Mouse (Mus musculus): Measurements from ENCODE around the gene Xpr1.

Xpr1 gene

DNA sequence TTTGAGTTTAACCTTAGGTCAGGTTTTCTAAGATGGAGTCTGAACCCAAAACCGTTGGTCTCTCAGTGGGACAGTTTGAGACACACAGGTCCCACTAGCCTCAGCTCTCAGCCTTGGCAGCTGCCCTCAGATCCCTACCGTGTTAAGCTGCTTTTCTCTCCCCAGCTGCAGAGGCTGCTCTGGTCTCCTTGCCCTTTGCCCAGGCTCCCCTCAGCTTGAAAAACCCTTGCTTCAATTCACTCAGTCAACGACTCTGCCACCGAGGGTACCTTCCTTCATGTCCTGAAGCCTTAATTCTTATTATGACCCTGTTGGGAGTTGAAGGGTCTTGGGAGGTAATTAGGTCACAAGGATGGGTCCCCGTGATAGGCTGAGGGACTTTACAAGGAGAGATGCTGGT, 167.3 kb downstream of the Xpr1 start:
- DNase-seq, result no peak

DNA sequence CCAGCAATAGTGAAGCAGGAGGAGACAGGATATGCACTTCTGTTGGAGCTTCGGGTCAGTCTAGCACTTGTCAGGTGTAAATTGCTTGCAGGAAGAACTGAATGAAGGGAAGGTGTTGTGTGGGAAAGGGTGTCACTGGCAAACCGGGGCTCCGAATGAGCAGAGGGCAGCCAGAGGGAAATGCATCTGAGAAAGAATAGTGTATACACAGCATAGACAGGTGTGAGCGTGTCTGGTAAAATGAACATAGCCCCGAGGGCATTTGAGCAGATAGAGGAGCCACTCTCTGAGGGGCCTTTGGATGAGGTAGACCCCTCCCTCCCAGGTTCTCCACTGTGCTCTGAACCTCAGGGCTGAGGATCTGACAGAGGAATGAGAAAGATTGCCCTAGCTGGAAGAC, 169.2 kb downstream of the Xpr1 start:
- no peak for DNase-seq

DNA sequence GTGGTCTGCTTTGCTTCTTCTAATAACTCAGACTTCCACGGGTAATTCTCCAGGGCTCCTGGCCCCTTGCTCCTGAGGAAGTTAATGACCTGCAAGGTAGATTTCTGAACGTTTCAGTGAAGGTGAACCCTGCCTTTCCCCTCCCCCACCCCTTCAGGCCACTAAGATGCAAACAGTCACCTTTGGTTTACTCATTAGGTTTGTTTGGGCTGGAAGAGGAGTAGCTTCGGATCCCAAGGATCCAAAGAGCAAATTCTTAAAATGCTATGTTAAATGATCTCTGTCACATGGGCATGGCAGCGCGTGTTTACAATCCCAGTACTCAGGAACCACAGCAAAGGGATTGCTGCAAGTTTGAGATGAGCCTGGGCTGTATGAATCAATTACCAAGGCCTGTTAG, 169.8 kb downstream of the Xpr1 start:
- DNase-seq, result no peak

GRCm38 (mm10) chr1:155245516-155245915, 171.7 kb downstream of the Xpr1 start:
- no peak for DNase-seq

DNA sequence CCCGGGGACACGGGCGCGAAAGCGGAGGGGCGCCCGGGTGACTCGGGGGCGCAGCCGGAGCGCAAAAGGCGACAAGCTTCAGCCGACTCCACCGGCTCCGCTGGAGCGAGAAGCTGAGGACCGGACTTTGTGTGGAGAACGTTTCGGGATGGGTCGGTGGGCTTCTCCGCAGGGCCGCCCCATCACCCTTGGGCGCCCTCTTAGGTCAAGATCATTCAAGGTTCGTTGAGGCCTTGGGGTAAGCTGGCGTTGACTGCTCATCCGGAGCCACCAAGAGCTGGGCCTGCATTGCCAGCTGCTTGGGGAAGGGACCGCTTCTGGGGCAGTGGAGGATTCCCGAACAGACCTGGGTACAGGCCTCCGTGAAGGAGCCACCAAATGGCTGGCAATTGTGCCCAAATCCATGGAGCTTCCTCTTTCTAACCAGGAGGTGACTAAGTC, 172.4 kb downstream of the Xpr1 start:
- no peak for DNase-seq

DNA sequence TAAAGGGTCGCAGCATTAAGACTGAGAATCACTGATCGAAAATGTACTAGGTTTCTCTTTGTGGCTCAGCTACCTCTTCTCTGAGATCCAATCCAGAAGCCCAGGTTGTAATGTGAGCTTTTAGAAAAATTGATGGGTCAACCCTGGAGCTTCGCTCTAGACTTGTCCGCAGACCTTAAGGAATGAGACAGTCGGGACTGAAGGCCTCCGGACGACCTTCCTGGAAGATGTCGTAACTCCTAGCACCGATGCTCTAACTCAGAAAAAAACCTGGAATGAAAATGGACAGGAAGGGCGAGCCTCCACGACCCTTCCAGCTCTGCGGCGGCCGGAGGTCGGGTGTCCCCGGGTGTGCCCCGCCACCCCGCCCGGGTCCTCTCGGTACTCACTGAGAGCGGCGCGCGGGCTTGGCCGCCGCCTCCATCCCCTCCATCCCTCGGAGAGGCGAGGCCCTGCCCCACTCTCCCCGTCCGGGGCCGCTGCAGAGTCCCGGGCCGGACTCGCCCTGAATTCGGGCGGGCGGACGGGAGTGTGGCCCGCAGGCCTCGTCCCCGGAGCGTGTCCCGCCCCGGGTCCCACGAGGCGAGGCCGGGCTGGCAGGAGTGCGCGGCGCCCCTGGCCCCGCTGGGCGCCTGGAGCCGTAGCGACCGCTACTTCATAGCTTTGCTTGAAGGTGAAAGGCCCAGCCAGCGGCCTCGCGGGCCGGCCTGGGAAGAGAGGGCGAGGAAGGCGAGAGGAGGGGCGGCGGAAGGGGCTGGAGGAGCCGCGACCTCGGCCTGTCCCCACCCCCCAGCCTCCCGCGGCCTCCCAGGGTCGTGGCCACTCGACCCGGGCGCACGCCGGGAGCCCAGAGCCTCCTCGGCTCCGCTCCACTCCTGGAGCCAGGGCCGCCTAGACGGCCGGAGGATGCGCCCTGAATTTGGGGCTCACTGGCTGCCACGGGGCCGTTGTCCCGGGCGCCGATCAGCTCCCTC, 173.1 kb downstream of the Xpr1 start, which contains the start of gene BC034090:
TSS of gene BC034090 (minus strand) at position 648 of the 974 bp plus-strand sequence.
- DNase-seq, result no peak

DNA sequence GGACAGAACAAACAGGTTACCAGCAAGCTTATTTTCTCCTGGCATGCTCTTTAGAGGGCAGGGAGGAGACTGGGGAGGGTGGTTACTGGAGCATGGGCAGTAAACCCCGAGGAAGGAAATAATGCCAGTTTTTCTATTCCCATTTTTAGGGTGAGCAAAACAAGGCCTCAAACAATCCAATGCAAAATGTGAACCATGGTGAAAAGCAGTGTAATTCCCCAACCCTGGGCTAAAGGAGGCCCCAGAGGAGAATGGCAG, 174.8 kb downstream of the Xpr1 start:
- DNase-seq, result no peak

- DNase-seq, result no peak
Observed at GRCm38 (mm10) chr1:155241701-155242487, 175.3 kb downstream of the Xpr1 start.

- DNase-seq, result peak; percentile 78
Observed at GRCm38 (mm10) chr1:155239962-155240717, 177.1 kb downstream of the Xpr1 start.

- DNase-seq, result no peak
Observed at GRCm38 (mm10) chr1:155239169-155239568, 178.0 kb downstream of the Xpr1 start.

DNA sequence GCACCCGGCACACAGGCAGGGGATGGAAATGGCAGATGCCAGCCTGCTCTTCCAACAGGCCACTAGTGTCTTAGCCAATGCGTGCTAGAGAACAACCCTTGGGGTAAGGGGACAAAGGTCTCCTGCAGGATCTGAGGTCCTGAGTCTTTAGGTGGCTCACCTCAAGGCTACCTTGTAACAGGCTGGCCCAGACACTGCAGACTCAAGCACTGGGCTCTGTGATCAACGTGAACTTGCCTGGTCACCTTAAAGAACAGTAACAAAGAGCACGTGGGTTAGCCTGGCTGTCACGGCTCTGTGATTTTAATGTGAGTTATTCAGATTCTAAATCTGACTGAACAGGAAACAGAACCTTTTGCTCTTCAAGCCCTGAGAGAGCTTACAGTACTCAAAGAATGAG, 179.1 kb downstream of the Xpr1 start:
- DNase-seq, result no peak

DNA sequence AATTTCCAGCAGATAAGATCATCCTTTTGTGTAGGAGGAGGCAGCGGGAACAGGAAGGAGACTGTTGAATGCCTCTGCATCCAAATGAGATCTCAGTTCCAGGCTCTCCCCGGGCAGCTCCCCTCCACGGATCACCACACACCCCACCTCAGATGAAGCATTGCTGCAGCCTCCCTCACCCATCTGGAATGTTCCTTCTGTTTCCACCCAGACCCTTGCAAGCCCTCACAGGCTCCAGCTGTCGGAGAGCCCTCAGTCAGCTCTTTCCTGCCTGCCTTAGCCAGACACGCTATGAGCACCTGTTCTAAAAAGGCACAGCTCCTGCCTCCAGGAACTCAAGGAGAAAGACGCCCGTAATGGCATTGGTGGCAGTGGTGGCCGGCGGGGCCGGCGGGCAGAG, 179.8 kb downstream of the Xpr1 start:
- no peak for DNase-seq

- peak; percentile 25 for DNase-seq
Observed at GRCm38 (mm10) chr1:155236306-155237024, 180.8 kb downstream of the Xpr1 start.

DNA sequence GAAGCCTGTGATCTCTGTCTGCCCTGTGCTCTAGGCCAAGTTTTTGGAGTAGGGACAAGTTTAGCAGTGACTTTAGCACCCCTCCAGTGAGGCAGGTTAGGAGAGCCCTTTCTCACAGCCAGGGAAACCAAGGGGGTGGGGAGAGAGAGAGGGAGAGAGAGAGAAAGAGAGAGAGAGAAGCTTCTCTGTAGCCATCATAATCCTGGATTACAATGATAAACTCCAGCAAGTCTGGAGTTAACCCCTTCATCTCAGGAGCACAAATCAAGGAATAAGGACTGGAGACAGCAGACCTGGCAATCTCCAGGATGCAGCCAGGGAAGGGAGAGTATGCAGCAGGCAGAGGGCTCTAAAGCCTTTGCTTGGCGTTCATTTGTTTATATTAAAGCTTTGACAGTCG, 181.6 kb downstream of the Xpr1 start:
- peak; percentile 2 for DNase-seq

DNA sequence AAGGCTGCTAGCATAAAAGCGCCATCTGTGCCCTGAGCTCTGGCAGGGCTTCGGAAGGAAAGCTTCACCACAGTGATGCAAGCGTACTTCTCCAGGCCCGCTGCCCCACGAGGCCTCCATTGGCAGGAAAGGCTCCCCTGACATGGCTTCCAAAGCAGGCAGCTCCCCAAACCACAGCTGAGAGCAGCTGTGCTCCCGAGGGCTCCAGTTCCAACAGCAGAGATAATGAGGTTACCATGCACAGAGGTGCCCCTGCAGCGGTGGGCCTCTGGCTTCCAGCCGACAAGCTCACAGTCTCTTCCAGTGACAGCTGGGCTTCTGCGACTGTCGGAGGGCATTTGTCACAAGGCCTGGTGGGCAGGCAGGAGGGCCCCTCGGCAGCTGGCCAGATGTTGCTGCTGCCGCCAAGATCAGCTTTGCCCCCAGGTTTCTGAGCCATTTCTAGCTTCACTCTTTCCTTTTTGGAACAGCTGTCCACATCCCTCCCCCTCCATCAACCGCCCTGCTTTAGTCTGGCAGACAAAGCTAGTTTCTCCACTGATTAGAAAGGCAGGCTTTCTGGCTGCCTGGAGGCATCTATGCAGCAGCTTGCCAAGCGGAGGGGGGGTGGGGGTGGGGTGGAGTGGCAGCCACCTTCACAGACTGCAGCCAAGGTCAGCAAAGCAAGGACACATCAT, 183.1 kb downstream of the Xpr1 start:
- DNase-seq, result peak; percentile 72

DNA sequence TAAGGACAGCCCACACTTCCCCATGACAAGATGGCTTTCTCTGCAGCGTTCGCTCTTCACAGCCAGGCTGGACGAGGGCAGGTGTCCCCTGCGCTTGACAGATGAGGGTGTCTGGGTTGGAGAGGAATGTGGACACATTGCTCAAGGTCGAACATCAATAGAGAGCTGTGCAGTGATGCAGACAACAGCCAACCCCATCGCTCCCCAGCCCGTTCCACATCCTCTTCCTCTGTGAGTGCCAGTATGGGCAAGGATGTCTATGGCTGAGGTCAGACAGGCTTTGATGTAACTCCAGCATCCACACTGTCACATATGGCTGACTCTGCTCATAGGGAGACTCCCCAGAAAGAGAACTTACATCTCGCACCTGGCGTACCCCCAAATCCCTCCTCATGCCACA, 183.8 kb downstream of the Xpr1 start:
- no peak for DNase-seq

DNA sequence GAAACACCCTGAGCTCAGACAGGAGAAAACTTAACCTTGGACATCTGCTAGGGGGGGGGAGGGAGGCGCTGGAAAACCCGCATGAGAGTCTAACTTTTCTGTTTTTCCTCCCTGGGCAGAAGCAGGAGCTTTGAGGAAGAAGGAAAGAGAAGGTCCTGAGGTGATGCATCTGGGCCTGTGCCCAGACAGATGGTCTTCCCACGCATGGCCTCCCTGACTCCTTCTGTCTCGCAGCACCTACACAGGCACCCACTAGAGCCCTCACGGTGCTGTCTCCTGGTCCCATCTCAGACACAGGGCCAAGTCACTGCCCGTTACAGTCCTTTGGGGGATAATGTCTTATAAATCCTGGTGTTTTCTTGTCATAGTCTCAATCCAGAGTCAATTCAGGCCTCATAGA, 184.4 kb downstream of the Xpr1 start:
- no peak for DNase-seq

GRCm38 (mm10) chr1:155232385-155232784, 184.8 kb downstream of the Xpr1 start:
- no peak for DNase-seq

DNA sequence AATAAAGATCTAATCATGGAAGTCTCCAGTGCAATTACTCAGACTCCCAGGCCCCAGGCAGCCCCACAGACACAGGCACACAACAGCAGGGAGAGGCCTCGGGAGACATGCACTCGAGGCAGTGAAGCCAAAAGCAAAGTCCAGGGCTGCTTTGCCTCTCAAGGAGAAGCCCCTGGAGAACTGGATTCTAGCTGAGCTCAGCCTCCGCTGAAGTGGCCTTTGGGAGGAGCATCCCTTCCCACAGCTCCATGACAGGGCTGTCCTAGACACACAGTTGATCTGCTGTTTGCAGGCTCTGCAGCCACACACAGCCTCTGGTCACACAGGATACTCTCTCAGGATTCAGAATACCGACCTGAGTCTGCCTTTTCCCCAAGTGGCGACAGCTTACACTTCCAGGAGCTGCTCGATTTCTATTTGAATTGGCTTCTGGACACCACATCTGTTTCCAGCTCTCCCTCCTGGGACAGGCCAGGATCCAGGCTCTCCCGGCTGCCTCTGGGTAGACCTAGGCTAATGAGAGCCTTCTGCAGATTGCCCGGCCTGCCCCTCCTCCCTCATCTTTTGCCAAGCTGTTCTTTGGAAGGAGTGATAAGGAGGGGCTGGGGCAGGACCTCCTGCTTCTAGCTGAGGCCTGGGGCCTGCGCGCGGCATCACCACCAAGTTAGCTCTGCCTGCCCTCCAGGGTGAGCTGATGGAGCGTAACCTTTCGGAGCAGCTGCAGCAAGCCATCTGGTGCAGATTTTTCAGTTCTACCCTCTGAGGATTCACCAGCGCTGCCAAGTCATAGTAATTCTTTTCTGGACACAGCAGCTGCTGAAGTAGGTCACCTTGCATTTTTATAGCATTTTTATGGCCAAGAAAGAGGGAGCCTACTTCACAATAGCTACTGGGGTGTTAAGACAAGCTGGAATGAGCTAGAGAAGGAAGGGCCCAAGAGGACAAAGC, 187.5 kb downstream of the Xpr1 start:
- DNase-seq, result no peak
